Mouse (Mus musculus): ENCODE data around the gene Gm9745.
"Not testable (repeated sequence)": the region's sequence is repeated elsewhere in the genome, so short reads cannot be mapped to it uniquely, and the experiment has no call there.

GRCm38 (mm10) chr13:8952563-8952962 lies 4.5 kb upstream of the Gm9745 start, which contains the start of gene Idi2:
- not testable (repeated sequence) for TF ChIP-seq ZC3H11A (IDR thresholded peaks at IDR 0.05; ENCODE audit: borderline replicate concordance, low read depth, low read length); CHD2 (IDR thresholded peaks at IDR 0.05; ENCODE audit: low read depth, low read length); ZNF384 (IDR thresholded peaks at IDR 0.05; ENCODE audit: low read depth, low read length); HCFC1 (IDR thresholded peaks at IDR 0.05; ENCODE audit: borderline replicate concordance, insufficient read depth, low read length); MAFK (IDR thresholded peaks at IDR 0.05; ENCODE audit: insufficient read depth, low read depth, low read length)

Data from ES-E14 (cell line).